Mouse (Mus musculus) heart, adult 2 months (tissue): ENCODE results near the gene Rarres1.

Source experiments
- CTCF ChIP-seq: fragments of 200-600 bp; IDR thresholded peaks from 2 replicates; pipeline ENCODE4 v1.8.1; 2022; ENCODE audit warnings: antibody characterized with exemption, mild to moderate bottlenecking, moderate library complexity
- EP300 ChIP-seq: fragments of 200-500 bp; IDR thresholded peaks from 2 replicates; pipeline ENCODE4 v1.6.1; 2011; ENCODE audit warnings: low read depth, low read length, control low read depth; ENCODE audit not compliant: insufficient read depth
- POLR2A ChIP-seq: fragments of 200-500 bp; IDR thresholded peaks from 2 replicates; pipeline ENCODE4 v1.6.1; 2011; ENCODE audit warnings: mild to moderate bottlenecking, low read depth, low read length, control low read depth; ENCODE audit not compliant: insufficient read depth

- no peak for TF ChIP-seq POLR2A
- TF ChIP-seq CTCF, result no peak
- no peak for TF ChIP-seq EP300
Observed at GRCm38 (mm10) chr3:67514801-67515273, 486 bp downstream of the Rarres1 start.
